In the genomic region with DNA sequence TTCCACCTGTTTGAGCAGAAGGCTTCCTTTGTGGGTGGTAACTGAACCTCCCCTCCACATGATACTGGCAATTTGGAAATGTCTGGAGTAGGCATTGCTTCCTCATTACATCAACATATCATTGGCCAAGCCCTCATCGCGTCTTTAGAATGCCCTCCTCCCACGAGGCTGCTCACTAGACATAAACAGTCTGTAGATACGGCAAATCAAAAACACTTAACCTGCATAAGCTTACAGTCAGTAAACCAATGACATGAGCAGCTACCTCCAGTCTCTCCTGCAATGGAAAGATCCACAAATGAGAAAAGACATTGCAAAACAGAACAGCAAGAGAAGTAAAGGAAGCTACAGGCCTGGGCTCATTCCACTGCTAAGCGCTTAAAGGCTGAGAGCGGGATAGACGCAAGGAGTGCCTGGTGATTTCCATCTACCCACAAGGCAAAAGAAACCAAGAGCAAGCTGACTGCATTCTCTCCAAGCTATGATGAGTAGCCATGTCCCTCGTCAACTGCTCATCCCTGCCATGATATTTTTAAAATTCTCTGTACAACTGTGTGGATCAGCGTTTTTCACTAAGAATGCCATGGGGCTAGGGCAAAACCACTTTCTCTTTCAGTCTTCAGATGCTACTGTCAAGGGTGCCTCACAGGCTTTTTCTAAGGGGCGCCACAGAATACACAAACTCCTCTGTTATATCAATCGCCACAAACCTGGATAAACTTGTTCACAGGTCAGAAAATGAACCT, we compare ENCODE assay signal across 10 mouse cellular contexts.
DNase-seq lines count a peak whose midpoint lies in the region; ATAC-seq and TF ChIP-seq lines count a peak whose summit lies in the region.
"Had no signal": no experiment of that assay in that cellular context is flagged by ENCODE, and none has a peak within 500 bp of the region (broad histone marks: within the 10 kb centered on the region; RNA-seq: fewer than 3 reads in every experiment).

No protein-coding gene starts in this region.

- H3K27me3 ChIP-seq in testis, adult 2 months (ENCODE audit: control insufficient read depth, insufficient read depth, low read length) = no peaks in the 10 kb centered on the region
- no peaks in the 10 kb centered on the region for H3K27me3 ChIP-seq in spleen, adult 2 months (ENCODE audit: control insufficient read depth, insufficient read depth, low read length)
- no peaks in the 10 kb centered on the region for H3K27me3 ChIP-seq in hindbrain, embryonic 16.5 days (replicated peaks; ENCODE audit: control insufficient read depth, insufficient read depth, low read length)
- H3K27me3 ChIP-seq: hindbrain, embryonic 15.5 days had no signal

- H3K4me1 ChIP-seq in testis, adult 2 months (ENCODE audit: control insufficient read depth, insufficient read depth, low read length) = no peaks in the 10 kb centered on the region
- H3K4me1 ChIP-seq in spleen, adult 2 months (ENCODE audit: control insufficient read depth, insufficient read depth, insufficient read length) = peaks cover 56% of the 10 kb centered on the region
- peaks cover 3% of the 10 kb centered on the region; the same call in 1 of the 2 replicates for H3K4me1 ChIP-seq in hindbrain, embryonic 16.5 days (ENCODE audit: control insufficient read depth, insufficient read depth, low read depth, low read length)
- H3K4me1 ChIP-seq: hindbrain, embryonic 15.5 days had no signal

- no peak overlapping the region for H3K9ac ChIP-seq in hindbrain, embryonic 16.5 days (ENCODE audit: low read depth, low read length)
- H3K9ac ChIP-seq: hindbrain, embryonic 15.5 days had no signal

- TF ChIP-seq CTCF in testis, adult 2 months (IDR thresholded peaks at IDR 0.05; ENCODE audit: control insufficient read depth, insufficient read depth, insufficient replicate concordance, low read depth, low read length) = no peak
- TF ChIP-seq CTCF in spleen, adult 2 months (IDR thresholded peaks at IDR 0.05; ENCODE audit: extremely low read depth, insufficient read depth, insufficient read length, insufficient replicate concordance) = no peak

- H3K9me3 ChIP-seq in hindbrain, embryonic 16.5 days (ENCODE audit: control insufficient read depth, low read length) = no peaks in the 10 kb centered on the region
- H3K9me3 ChIP-seq: hindbrain, embryonic 15.5 days had no signal

- no peak overlapping the region for H3K4me3 ChIP-seq in testis, adult 2 months (ENCODE audit: control insufficient read depth, low read depth, low read length)
- H3K4me3 ChIP-seq in spleen, adult 2 months (ENCODE audit: extremely low read depth, insufficient read depth, insufficient read length) = no peak overlapping the region
- H3K4me3 ChIP-seq in hindbrain, embryonic 16.5 days (ENCODE audit: low read length) = no peak overlapping the region
- H3K4me3 ChIP-seq: hindbrain, embryonic 15.5 days had no signal

- ATAC-seq in hindbrain, embryonic 16.5 days = no peak
- no peak for ATAC-seq in megakaryocyte-erythroid progenitor cell, adult 5-6 weeks (replicated peaks; ENCODE audit: low FRiP score, low TSS enrichment, poor library complexity, severe bottlenecking)

- no peak for DNase-seq in testis, postnatal 14 days (ENCODE audit: low spot score)
- peak; percentile 32 for DNase-seq in T-cell, adult 2 months (ENCODE audit: low spot score)
- DNase-seq in induced T-regulatory cell, adult 2 months (ENCODE audit: low read depth) = peak; percentile 81
- no peak for DNase-seq in spleen, adult 2 months (ENCODE audit: low read depth in 1 of 2, low spot score in 2 of 2)
- no peak for DNase-seq in layer of hippocampus, adult 8-10 months (ENCODE audit: low spot score in 2 of 2)
- DNase-seq: layer of hippocampus, adult 9-11 months had no signal

- no peak overlapping the region for H3K4me2 ChIP-seq in hindbrain, embryonic 16.5 days (ENCODE audit: low read length)
- H3K4me2 ChIP-seq: hindbrain, embryonic 15.5 days had no signal

- H3K27ac ChIP-seq in testis, adult 2 months (ENCODE audit: control insufficient read depth, insufficient read depth, low read depth, low read length) = peak overlapping the region; percentile 31
- H3K27ac ChIP-seq in spleen, adult 2 months (ENCODE audit: insufficient read depth, low read length) = peak overlapping the region; percentile 82
- no peak overlapping the region for H3K27ac ChIP-seq in hindbrain, embryonic 16.5 days (ENCODE audit: low read depth, low read length)
- H3K27ac ChIP-seq: hindbrain, embryonic 15.5 days had no signal

- TF ChIP-seq POLR2A in testis, adult 2 months (IDR thresholded peaks at IDR 0.05; ENCODE audit: control insufficient read depth, low read depth, low read length) = no peak
- no peak for TF ChIP-seq POLR2A in spleen, adult 2 months (IDR thresholded peaks at IDR 0.05; ENCODE audit: low read depth, low read length)

- no peaks in the 10 kb centered on the region for H3K36me3 ChIP-seq in testis, adult 2 months (ENCODE audit: control insufficient read depth, insufficient read depth, low read length)
- H3K36me3 ChIP-seq in spleen, adult 2 months (ENCODE audit: control insufficient read depth, insufficient read depth, low read length) = no peaks in the 10 kb centered on the region
- no peaks in the 10 kb centered on the region for H3K36me3 ChIP-seq in hindbrain, embryonic 16.5 days (ENCODE audit: control insufficient read depth, insufficient read depth, low read length)
- H3K36me3 ChIP-seq: hindbrain, embryonic 15.5 days had no signal

- WGBS in spleen, adult 2 months = 51% methylated on average over 11 of the region's 11 CpGs
- WGBS in hindbrain, embryonic 16.5 days = 87% methylated on average over 11 of the region's 11 CpGs

Comparison
In these comparisons a context has a peak if more than half of its experiments do, and no peak if none do; other contexts are left out.
1. DNase-seq: peak in T-cell, adult 2 months (single experiment) and induced T-regulatory cell, adult 2 months (single experiment); none in testis, postnatal 14 days (single experiment), spleen, adult 2 months (0 of 2) and layer of hippocampus, adult 8-10 months (0 of 2).